Mouse (Mus musculus) lung, postnatal 0 days (tissue): ENCODE results near the gene Zfp975.
"Not testable (repeated sequence)": the region's sequence is repeated elsewhere in the genome, so short reads cannot be mapped to it uniquely, and the experiment has no call there.

Experiments
- CTCF ChIP-seq: IDR thresholded peaks from 2 replicates; pipeline ENCODE4 v1.5.1; 2016; ENCODE audit warnings: antibody characterized with exemption, mild to moderate bottlenecking
- EP300 ChIP-seq: IDR thresholded peaks from 2 replicates; pipeline ENCODE4 v1.6.1; 2016; ENCODE audit warnings: antibody characterized with exemption, mild to moderate bottlenecking, control low read depth

DNA sequence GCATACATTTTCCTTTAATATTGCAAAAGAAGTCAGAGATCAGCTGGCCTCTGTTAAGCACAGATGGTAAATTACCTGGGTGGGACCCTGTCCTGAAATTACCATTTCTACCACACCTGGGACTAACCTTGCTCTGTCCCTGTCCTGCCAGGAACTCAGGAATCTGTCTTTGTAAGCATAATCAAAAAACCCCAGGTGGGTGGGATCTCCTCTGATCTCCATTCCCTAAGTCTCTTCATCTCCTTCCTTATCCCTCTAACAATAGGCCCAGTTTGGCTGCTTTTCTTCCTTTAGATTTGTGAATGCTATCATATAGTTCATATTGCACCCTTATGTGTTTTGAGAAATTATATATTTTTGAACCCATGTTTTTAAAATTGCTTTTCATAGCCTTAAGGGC is 61.5 kb downstream of the Zfp975 start:
- not testable (repeated sequence) for TF ChIP-seq CTCF, EP300
